Mouse (Mus musculus) stomach, postnatal 0 days (tissue): ENCODE measurements at regions not wholly inside any gene's neighbourhood (a gene's known extent, or its start where the extent isn't known, plus 50 kb on each side); places are given as distances from the start of the nearest gene placed in this dataset.

ENCODE experiments used
- CTCF ChIP-seq: IDR thresholded peaks from 2 replicates; pipeline ENCODE4 v1.5.1; 2016; ENCODE audit warnings: antibody characterized with exemption, low read depth, mild to moderate bottlenecking, moderate library complexity
- EP300 ChIP-seq: optimal IDR thresholded peaks from 2 replicates; pipeline ENCODE3; 2016; ENCODE audit warnings: antibody characterized with exemption

- TF ChIP-seq CTCF (peak; percentile 53), EP300 (no peak)
Measured at GRCm38 (mm10) chr10:109504683-109505082, 493.9 kb upstream of the Syt1 start.
